Mouse (Mus musculus) mature B cell (primary cell): ENCODE measurements at regions not wholly inside any gene's neighbourhood (a gene's known extent, or its start where the extent isn't known, plus 50 kb on each side); places are given as distances from the start of the nearest gene placed in this dataset.
"Not testable (repeated sequence)": the region's sequence is repeated elsewhere in the genome, so short reads cannot be mapped to it uniquely, and the experiment has no call there.

ENCODE experiments used
- in situ Hi-C: fragments of 300-500 bp; cut with MboI; formaldehyde crosslinking; loops from 2 replicates; pipeline ENCODE4 v1.14.3; 2019

DNA sequence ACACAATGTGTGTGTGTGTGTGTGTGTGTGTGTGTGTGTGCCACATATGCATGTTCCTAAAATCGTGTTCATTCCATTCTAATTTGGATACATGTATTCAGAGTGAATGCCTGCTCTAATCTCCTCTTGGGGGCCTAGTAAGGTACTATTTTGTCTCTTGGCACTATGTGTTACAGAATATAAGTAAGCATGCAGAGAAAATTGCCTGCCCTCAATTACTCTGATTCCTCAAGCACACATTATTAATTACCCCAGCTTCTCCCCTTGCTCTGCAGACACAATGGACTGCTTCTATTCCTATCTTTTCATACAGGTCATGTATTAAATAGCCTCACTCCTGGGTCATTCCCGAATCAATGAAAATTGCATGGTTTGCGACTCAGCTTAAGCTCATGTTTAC lies 406.3 kb downstream of the Trib2 start:
- in situ Hi-C loops = no loop called here

- in situ Hi-C loops = not testable (repeated sequence)
Measured at GRCm38 (mm10) chr12:15407577-15407976, 409.1 kb downstream of the Trib2 start.

- in situ Hi-C loops = no loop called here
Measured at GRCm38 (mm10) chr12:15392641-15393040, 424.1 kb downstream of the Trib2 start.

DNA sequence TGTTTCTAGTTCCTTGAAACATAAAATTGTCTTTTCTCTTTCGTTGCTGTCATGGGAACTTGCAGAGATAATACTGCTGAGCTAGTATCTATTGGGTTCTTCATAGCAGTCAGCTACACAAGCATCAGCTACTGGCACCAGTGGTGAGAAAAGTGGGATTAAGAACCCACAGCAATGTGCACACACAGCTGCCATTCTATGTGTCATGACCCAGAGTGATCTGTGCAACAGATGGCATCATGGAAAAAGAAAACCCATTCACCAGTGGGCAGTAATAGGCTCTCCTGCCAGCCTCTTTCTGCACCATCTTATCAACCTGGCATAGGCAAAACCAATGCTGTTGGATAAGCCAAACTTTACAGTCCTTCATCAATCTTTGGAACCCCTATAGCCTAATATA lies 428.1 kb downstream of the Trib2 start:
- in situ Hi-C loops = no loop called here

DNA sequence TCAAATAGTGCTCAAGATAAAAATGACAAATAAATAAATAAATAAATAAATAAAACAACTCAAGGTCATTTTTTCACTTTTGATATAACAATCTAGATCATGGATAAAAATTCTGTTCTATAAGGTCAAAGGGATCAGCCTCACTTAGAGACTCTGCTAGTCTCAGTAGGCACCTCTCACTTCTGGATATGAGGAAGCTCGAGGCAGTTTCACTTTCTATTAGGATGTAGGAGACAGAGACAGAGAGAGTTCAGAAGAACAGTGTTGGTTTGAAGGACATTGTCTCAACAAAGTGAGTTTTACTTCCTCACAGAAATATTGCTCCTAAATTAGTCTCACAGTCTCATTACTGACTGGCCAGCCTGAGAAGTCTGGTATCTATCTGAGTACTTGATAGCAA lies 458.9 kb downstream of the Trib2 start:
- in situ Hi-C loops = no loop called here

DNA sequence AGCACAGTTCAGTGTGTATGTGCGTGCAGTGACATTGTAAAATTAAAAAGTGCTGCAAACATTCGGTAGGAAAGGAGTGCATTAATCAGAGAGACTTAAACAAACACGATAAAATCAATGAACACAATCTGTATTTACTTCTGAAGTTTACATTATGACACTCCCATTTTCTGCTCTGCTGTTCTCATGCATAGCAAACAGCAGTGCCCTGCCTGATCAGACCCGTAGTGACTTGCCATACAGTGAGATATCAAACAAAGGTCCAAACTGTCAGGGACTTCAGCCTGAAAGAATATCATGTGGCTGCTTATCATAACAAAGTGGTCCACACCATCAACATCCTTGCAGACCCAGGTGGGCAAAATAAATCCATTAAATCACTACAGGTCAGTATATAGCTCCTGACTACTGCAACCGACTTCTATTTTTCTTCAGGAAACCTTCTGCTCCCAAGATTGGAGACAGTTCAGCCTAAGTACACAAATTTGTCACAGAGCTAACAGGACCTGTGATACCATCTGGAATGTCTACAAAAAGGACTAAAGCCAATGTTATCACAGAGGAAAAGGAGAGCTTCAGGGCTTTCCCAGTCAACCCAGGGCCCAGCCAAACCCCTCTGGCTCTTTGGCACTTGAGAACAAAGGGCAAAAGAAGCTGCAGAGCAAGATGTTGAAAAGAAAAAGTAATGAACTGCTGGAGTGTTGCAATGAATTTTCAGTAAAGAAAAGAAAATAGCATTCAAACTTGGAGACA lies 495.8 kb downstream of the Trib2 start:
- in situ Hi-C loops = no loop called here

GRCm38 (mm10) chr12:15319647-15320046 lies 497.1 kb downstream of the Trib2 start:
- in situ Hi-C loops = no loop called here

- in situ Hi-C loops = no loop called here
Measured at GRCm38 (mm10) chr12:15294898-15295297, 521.8 kb downstream of the Trib2 start.

GRCm38 (mm10) chr12:15262165-15262564 lies 554.6 kb downstream of the Trib2 start:
- in situ Hi-C loops = no loop called here

- in situ Hi-C loops = no loop called here
Measured at GRCm38 (mm10) chr12:15261604-15262003, 555.1 kb downstream of the Trib2 start.

GRCm38 (mm10) chr12:15260907-15261415 lies 555.8 kb downstream of the Trib2 start:
- in situ Hi-C loops = no loop called here

DNA sequence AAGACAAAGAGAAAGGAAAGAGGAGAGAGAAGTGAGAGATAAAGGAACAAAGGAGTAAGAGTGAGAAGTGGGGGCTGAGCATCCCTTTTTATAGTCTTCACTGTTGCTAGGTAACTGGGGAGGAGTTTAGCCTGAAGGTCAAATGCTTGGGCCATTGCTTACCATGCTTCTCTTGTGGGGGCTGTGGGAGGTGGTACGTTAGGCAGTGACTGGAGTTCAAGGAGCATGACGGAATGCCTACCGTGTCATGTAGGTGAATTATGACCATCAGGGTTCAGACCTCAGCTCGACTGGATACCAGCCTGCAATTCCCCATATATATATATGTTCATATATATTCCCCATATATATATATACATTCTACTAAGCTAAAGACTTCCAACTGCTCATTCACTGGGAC lies 571.8 kb downstream of the Trib2 start:
- in situ Hi-C loops = no loop called here

- in situ Hi-C loops = no loop called here
Measured at GRCm38 (mm10) chr12:15222497-15223170, 594.1 kb downstream of the Trib2 start.

- in situ Hi-C loops = no loop called here
Measured at GRCm38 (mm10) chr12:15218504-15218903, 598.2 kb downstream of the Trib2 start.

- in situ Hi-C loops = no loop called here
Measured at GRCm38 (mm10) chr12:15216180-15216579, 600.5 kb downstream of the Trib2 start.

GRCm38 (mm10) chr12:15174411-15175041 lies 642.2 kb downstream of the Trib2 start:
- in situ Hi-C loops = no loop called here

DNA sequence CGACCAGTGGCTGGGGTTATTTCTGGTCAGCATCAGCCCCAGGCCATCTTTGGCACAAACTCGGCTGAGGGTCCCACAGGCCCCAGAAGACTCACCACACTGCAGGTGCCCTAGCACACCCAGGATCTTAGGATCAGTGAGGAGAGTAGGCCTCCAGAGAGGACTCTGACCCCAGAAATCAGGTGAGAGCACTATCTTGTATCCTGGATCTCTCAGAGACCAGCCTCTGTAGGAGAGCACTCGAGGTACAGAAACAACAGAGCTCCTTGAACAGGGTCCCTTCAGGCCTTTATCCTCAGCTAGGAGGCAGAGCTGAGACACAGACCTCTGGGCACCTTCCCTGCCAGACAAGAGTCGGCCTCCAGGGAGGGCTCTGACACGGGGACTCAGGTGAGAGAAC lies 654.1 kb downstream of the Trib2 start:
- in situ Hi-C loops = no loop called here

- in situ Hi-C loops = no loop called here
Measured at GRCm38 (mm10) chr12:15161864-15162263, 654.9 kb downstream of the Trib2 start.

DNA sequence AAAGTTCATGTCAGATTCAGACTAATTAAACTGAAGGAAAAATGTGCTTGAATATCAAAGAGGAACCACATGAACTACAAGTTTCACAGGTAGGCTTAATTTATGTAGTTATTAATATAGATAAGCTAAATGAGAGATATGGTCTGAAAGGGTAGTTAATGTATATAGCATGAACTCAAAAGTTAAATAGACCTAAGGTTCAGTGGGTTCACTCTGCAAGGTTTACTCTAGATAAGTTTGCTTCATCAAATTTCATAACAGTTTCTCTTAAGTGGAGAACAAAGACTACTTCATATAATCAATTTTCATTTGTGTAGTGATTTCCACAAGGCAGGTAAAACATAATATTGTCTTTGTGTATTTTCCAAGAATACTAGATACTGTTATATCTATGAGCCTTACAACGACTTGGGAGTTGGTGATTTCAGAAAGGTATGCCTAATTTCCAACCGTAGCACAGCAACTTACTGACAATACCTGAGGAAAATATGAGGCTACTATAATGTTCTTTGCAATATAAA lies 656.2 kb downstream of the Trib2 start:
- in situ Hi-C loops = no loop called here

- in situ Hi-C loops = no loop called here
Measured at GRCm38 (mm10) chr12:15146398-15146797, 670.3 kb downstream of the Trib2 start.

- in situ Hi-C loops = no loop called here
Measured at GRCm38 (mm10) chr12:15137039-15137438, 679.7 kb downstream of the Trib2 start.

- in situ Hi-C loops = no loop called here
Measured at GRCm38 (mm10) chr12:15124179-15124578, 692.5 kb downstream of the Trib2 start.
